Mouse (Mus musculus) cerebellum, adult (tissue): ENCODE results near the gene Suv39h2.
A peak's percentile ranks its signal among the peaks of the same experiment; 100 is the strongest.

Experiments used
- ATAC-seq: cut with Nextera tagmentation; 2 replicates; pipeline ENCODE4 v1.9.2; 2017; ENCODE audit warnings: mild to moderate bottlenecking, moderate library complexity, mixed read lengths; ENCODE audit not compliant: insufficient number of reproducible peaks, low FRiP score, low TSS enrichment

The Suv39h2 gene

DNA sequence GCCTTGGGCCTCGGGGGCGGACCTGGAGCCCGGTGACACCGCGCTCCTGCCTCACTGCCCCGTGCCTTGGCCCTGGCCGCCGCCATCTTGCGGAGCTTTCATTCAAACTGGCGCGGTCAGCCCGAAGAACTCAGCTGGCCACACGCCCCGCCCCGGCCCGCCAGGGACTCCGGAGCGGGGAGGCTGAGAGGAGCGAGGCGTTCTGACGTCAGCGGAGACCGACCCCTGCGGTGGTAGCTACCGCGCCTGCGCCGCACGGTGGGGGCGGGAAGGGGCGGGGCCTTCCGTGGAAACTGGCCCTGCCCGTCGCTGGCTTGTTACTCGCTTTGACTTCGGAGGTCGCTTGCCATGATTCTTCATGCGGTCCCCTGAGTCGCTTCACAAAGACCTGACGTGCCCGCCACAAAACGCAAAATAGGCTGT lies at the start of gene Suv39h2:
Gene Suv39h2, minus strand, starts transcription at position 171 of the 423 bp plus-strand sequence.
- ATAC-seq, result peak; percentile 96

DNA sequence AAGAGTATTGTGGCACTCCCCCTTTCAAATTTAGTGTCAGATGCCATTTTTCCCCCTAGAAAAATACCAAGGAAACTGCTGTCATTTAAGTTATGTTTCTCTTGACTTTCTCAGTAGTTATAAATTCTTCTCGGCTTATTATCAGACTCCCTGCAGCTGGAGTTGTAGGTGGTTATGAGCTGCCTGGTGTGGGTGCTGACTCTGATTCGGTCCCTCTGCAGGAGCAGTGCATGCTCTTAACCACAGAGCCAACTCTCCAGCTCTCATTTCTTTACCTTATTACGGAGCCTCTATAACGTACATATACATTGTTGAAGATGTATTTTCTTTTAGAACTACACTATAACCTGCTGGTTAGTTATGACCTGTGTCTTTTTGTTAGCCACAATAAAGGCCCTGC lies 47.7 kb upstream of the Suv39h2 start:
- ATAC-seq, result no peak

DNA sequence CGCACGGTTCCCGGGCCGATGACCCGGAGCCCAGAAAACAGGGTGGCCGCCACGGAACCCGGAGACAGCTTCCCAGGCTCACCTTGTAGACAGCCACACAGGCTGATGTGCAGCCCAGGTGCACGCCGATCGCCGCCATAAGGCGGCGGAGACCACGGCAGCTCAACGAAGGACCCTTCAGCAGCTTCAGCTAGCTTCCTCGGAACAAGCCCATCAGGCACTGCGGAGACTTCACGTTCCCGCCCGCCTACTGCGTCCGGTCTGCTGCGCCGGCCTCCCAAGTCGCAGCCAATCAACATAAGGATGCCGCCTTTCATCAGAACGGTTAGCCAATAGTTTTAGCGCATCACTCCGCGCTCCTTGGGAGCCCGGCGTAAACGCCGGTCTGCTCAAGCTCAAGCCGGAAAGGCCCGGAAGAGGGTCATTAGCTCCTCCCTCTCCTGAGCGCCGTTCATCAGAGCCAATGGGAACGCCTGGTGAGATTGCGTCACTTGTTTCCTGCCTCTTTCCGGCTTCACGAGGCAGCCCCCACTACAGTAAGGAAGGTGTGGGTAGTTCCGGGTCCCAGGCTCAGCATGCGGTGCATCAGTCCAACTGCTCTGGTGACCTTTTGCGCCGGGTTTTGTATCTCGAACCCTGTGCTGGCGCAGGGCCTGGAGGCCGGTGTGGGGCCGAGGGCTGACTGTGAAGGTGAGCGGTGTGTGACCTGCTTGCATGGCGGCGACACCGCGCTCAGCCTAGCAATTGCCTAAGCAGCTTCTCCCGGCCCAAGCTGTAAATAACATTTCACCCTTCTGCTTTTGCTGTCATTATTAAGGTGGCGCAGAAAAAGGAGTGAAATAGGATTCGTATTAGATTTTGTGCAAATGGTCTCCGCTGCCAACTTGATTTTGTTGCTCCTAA lies 38.0 kb upstream of the Suv39h2 start, which contains the start of the genes Gm45902, Hspa14 and Cdnf:
Gene Gm45902, minus strand, starts transcription at position 239 of the 903 bp plus-strand sequence.
Gene Hspa14, minus strand, starts transcription at position 263 of the 903 bp plus-strand sequence.
Gene Cdnf, plus strand, starts transcription at position 479 of the 903 bp plus-strand sequence.
- peak; percentile 98 for ATAC-seq

DNA sequence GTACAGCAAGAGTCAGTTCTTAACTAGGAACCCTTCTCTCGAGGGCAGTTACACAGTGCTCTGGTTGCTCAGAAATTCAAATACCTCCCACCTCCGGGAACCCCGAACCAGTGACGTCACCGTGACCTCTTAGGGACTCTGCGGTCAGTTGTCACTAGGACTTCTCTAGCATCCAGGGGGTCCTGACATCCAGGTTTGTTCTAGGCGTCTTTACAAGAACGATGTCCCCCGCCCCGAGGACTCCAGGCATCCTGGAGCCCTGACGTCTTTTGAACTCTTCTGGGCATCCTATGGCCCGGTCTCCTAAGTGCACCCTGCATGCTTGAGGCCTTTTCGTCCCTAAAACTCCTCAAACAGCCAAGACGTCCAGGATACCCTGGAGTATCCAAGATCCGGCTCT lies 37.2 kb upstream of the Suv39h2 start:
- peak; percentile 21; the same call in 1 of the 2 replicates for ATAC-seq

DNA sequence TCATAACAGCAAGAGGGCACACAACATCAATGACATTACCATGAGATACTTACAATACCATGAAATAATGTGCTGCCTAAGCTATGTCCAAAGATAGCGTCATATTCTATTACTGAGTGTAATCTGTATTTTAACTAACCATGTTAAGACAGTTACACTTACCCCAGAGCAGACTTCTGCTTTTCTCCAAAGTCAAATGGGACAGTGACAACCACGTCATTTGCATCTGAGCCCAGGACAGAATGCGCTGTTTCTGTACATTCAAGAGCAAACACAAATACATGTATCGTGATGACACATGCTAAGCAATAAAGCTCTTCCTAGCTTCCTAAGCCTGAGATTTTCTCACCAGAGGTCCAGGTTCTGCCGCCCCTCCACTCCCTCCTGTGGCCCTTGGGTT lies 26.1 kb upstream of the Suv39h2 start:
- no peak for ATAC-seq

DNA sequence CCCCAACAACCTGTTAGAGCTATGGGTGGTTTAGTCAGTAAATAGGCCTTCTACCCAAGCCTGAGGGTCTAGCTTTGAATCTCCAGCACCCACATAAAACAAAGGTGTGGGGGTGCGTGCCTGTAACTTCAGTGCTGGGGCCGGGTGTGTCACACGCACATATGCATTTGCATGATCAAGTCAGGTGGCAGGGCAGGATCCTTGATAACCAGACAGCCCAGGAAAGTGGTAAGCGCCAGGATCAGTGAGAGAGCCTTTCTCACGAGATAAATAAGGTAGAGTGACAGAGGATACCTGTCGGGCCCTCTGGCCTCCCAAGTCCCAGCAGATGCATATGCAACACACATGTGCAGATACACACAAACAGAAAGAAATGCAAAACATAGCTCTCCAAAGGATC lies 24.7 kb upstream of the Suv39h2 start:
- ATAC-seq, result no peak

DNA sequence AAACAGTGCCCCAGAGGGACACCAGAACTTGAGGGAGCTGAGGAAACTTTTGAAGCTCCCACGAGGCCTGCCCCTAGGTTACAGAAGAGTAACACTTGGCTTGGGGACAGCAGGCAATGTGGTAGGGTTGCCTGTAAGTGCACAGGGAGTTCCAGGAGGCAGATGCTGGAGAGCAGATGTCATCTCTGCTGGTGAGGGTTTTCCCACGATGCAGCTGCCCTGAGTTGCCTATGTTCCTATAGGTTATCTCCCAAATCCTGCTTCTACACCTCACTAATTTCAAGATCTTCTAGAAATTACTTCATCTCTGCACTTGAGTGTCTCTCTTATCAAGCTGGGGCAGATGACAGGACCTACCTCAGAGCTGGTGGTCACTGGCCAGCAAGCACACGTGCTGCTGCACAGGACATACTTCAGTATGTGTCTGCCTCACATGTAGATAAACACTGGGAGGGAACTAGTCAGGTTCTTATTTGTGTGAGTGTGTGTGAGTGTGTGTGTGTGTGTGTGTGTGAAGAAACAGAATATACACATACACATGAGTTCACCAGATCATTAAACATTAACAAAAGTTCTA lies 19.1 kb upstream of the Suv39h2 start:
- no peak for ATAC-seq

DNA sequence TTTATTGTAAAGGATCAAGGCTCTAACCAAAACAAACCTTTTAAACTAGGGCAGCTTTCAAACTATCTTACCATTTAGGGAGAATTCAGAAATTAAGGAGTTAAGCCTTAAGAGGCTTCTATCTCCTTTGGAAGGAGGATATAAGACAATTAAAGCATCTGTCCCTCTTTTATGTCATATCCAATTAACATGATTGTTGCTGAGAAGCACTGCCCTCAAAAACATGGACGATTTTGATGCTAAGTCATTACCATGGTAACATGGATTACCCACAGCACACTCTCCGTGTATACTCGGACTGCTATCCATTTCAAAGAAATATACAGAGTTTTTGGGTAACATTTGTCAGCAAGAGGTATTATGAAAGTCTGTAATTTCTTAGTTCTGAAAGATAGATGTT lies 15.0 kb upstream of the Suv39h2 start:
- no peak for ATAC-seq

DNA sequence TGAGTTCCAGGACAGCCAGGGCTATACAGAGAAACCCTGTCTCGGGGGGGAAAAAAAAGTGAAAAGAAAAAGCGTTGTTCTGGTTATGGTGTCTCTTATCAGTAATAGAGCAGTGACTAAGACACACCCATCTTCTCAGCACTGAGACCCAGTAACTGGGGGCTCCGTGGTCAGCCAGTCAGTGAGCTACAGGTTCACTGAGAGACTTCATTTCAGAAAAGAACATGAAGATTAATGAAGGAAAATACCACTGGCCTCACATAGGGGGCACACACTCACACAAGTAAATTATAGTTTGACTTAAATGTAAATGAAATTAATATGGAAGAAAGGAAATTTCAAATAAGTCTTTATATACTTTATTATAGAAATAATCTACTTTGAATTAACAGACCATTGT lies 5.4 kb upstream of the Suv39h2 start:
- ATAC-seq, result no peak

DNA sequence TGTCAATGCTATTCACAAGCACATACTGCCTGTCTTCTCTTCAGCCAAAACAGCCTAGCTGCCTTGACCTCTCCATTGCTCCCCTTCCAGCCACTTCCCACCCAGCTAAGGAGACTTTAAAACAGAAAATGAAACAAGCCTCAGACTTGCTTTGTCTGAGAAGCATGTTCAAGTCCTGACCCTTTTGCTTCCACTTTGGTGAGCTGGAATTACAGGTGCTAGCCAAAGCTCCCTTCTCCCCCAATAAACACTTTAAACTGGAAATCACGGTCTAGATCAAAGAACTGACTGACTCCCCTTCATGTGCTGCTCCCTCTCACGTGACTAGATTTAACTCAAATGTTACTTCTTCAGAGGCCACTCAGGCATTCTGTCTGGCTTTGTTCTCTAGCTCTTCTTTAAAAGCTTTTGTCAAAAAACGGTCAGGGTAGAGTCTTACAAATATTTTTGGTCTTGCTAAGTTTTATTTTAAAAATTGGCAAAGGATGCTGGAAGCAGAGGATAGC lies 968 bp upstream of the Suv39h2 start:
- ATAC-seq, result no peak

DNA sequence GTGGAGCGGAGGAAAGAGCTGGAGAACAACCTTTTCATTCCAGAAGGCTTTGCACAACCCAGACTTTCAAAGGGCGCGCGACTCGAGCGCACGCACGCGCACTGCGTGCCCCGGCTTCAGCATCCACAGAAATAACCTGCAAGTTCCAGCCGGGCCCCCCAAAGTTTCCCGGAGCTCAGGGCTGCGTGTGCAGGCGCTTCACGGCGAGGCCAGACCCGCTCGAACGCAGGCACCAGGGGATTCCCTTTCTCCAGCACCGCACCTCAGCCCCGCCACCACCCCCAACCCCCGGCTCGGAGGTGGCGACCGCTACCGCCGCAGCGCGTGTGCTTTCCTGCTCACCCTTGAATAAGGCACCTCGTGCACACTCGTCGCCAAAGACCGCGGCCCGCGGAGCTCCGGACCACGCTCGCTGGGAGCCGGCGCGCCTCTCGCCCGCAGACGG lies 448 bp downstream of the Suv39h2 start:
- peak; percentile 63 for ATAC-seq

DNA sequence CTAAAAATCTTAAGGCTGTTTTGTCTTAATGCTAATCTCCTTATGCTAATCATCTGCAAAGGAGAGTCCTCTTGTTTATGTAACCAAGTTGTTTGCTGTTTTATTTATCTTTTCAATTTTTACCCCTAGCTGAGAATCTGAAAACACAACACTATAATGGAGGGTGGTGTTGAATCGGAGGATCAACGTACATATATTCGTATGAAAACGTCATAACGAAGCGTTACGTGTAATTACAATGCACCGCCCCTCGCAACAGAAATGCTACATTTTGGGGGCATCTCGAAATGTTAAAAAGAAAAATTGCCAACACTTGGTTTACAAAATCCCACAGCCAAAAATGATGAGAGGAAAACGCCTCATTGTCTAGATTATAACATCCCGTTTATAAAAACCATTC lies 940 bp downstream of the Suv39h2 start:
- ATAC-seq, result no peak

DNA sequence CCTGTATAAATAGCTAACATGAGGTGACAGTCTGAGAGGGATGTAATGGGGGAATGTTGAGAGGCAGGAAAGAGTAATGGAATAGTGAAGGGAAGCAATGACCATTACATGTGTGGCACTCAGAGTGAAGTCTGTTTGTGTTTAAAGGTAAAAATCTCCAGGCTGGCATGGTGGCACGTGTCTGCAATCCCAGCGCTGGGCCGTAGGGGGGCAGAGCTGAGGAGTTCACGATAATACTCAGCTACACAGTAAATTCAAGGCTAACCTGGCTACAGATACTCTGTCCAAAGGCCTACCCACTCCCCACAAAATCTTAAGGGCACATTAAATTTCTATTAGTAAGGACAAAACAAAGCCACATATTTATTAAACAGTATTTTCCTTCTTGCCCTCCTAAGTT lies 18.2 kb downstream of the Suv39h2 start:
- ATAC-seq, result no peak

DNA sequence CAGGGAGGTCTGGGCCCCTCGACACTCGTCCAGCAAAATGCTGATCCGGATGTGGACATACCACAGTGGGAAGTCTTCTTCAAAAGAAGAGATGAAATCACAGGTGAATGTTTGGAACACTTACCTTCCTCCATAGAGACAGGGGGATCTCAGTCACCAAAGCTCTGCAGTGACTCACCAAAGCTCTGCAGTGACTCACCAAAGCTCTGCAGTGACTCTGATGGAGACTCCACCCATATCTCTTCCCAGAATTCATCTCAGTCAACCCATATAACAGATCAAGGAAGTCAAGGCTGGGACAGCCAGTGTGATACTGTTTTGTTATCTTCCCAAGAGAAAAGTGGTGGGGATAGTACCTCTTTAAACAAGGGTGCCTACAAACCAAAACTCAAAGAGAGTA lies 21.7 kb downstream of the Suv39h2 start:
- ATAC-seq, result no peak

DNA sequence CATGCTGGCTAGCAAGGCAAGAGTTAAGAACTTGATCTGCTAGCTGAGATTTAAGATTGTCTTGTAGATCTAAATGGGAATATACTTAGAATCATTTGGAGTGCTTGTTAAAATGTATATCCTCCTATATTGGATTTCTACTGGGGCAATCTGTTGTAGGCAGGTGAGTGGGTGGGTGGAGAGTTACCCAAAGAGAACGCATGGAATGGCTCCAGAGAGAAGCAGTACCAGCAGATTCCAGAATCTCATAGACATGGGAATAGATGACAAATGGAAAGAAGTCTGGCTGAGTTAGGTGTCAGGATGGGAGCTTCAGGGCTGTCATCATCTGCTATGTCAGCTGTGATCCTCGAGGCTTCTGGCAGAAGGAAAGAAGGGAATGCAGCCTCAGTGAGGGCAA lies 25.4 kb downstream of the Suv39h2 start:
- ATAC-seq, result no peak

DNA sequence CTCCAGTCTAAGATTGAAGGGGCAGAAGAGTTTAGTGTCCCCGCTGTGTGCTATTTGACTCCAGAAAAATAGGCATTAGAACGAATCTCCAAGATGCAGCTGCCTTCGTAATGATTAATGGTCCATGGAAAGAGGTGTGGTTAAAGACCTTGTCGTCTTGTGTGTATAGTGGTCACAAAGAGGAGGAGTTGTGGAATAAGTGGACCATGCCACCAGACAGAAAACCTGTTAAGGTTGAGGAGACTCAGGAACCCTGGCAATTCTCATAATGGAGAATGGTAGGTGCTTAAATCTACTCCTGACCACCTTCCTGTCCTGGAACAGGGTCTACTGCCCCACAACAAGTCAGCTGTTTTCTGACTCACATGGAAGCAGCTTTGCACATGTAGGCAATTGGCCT lies 28.8 kb downstream of the Suv39h2 start:
- ATAC-seq, result no peak

DNA sequence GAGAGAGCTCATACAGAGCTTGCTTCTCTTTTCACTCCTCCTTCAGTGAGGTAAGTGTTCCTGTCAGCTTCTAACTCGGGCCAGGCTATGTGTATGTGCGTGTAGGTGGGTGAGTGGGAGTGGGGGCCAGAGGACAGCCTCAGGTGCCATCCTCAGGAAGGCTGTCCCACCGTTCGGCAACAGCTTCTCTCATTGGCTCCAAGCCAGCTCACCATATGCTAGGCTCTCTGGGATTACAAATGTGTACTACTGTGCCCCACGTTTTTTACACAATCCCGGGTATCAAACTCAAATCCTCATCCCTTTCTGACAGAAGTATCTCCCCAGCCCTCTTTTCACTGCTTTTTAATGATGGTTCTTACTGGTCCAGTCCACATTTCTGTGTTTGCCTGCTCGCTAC lies 30.6 kb downstream of the Suv39h2 start:
- ATAC-seq, result no peak; the same call in 1 of the 2 replicates

DNA sequence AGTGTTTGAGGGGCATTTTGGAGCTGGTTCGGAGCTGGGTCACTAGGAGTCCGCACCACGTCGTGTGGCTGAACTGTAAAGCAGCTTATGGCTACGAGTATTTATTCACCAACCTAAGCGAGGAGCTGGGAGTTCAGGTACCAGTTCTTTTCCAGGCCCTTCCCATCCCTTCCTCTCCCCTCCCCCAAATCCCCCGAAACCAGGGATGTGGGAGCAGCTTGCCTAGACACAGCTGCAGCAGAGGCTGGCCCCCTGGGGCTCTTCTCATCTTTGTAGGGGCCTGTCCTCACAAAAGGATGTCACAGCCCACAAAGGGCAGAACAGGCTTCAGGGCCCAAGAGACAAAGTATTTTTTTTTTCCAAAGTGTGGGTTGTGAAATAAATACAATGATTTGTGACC lies 36.9 kb downstream of the Suv39h2 start:
- ATAC-seq, result no peak

DNA sequence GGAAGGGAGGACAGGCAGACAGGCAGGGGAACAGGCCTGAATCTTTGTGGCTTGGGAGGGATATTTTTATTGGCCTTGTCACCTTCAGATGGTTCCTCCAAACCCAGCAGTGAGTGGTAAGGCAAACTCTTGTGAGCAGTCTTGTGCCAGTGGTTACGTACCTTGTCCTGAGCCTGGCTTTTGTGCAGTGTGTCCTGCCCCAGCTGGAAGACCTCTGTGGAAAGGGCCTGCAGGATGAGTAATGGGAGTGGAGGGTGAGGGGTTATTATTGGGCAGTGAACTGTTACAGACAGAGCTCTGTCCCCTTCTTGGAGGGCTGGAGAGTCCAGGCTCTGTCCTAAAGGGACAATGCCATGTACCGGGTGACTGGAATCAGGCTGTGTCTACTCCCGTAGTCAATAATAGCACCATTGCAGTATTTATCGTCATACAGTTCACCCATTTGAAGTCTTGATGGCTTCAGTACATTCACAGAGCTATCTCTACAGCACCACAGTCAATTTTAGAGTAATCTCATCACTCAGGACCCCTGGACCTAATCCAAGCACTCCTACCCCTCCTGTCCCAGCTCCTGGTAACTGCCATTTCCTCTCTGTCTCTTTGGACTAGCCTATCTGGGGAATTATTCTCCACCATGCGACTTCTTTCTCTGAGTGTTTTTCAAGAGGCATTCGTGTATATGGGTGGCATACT lies 39.3 kb downstream of the Suv39h2 start:
- ATAC-seq, result no peak

DNA sequence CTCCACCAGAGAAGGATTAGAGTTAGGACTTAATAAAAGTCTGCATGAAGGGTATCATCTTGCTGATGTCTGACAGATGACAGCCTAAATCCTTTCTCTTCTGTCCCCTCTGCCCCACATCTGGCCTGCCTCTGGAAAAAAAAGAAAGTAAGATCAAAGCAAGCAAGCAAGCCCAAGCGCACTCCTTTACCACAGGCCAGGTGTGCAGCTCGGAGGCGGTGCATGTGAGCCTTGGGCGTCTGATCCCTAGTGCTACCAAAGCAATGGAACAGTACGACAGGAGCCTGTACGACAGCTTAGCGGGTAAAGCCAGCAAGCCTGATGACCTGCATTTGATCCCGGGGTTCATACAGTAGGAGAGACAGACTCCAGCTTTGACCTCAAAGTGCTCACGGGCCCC lies 43.9 kb downstream of the Suv39h2 start:
- no peak for ATAC-seq

DNA sequence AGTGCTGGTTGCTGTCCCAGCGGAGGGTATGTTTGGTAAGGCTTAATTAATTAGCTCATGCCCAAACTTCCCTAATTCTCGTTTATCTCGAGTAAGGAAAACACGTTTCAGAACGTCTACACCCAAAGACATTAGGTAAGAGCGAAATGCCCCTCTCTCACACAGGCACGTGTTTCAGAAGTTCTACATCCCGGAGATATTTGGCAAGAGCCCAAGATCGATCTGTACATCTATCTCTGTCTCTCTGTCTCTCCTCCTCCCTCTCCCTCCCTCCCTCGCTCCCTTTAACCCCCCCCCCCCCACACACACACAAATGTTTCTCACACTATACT lies 50.3 kb downstream of the Suv39h2 start:
- ATAC-seq, result no peak
